Mouse (Mus musculus) heart, adult 2 months (tissue): Measurements from ENCODE around the gene Rph3al.

Experiments
- CTCF ChIP-seq: fragments of 200-600 bp; IDR thresholded peaks from 2 replicates; pipeline ENCODE4 v1.8.1; 2022; ENCODE audit warnings: antibody characterized with exemption, mild to moderate bottlenecking, moderate library complexity
- EP300 ChIP-seq: fragments of 200-500 bp; IDR thresholded peaks from 2 replicates; pipeline ENCODE4 v1.6.1; 2011; ENCODE audit warnings: low read depth, low read length, control low read depth; ENCODE audit not compliant: insufficient read depth

DNA sequence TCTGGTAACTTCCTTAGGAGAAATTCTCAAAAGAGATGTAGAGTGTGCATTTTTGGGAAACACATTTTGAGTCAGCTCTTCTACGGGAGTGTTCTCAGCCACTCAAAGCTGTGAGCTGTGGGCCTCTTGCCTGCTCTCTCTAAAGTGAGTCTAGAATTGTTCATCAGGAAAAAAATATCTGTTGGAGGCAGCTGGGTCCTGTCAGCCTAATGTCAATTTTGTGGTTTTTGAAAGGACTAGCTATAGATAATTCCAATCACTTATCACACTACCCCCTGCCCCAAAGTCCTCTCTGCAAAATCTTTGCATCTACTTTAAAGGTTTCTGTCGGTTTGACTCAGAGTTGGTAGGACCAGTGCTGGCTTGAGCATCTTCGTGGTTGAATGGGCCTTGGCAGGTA is 20.9 kb downstream of the Rph3al start:
- TF ChIP-seq CTCF (no peak), EP300 (no peak)
